Mouse (Mus musculus) limb, embryonic 14.5 days (tissue): ENCODE measurements at regions not wholly inside any gene's neighbourhood (a gene's known extent, or its start where the extent isn't known, plus 50 kb on each side); places are given as distances from the start of the nearest gene placed in this dataset.

Experiments
- ATAC-seq: fragments of 200-750 bp; cut with Nextera tagmentation; 2 replicates; pipeline ENCODE4 v1.8.0; 2017; ENCODE audit warnings: low read depth, moderate number of reproducible peaks, moderate TSS enrichment; ENCODE audit not compliant: low FRiP score
- DNase-seq: peaks from one replicate; pipeline ENCODE4 v3.0.0-alpha.2; 2015; ENCODE audit warnings: low spot score
- H3K27ac ChIP-seq: fragments of 300-500 bp; sonication (generic); replicated peaks from 2 replicates; pipeline ENCODE4 v1.5.1; 2014; ENCODE audit warnings: low read depth, mild to moderate bottlenecking, low read length, moderate library complexity, mixed read lengths
- H3K27me3 ChIP-seq: fragments of 300-500 bp; sonication (generic); 2 replicates; pipeline ENCODE4 v1.6.1; 2014; ENCODE audit warnings: low read length, mixed read lengths; ENCODE audit not compliant: control insufficient read depth, insufficient read depth
- H3K36me3 ChIP-seq: fragments of 300-500 bp; sonication (generic); 2 replicates; pipeline ENCODE4 v1.6.1; 2014; ENCODE audit warnings: mild to moderate bottlenecking, low read length, moderate library complexity, mixed read lengths; ENCODE audit not compliant: control insufficient read depth, insufficient read depth
- H3K4me1 ChIP-seq: fragments of 300-500 bp; sonication (generic); 2 replicates; pipeline ENCODE4 v1.6.1; 2014; ENCODE audit warnings: antibody characterized with exemption, low read length, mixed read lengths; ENCODE audit not compliant: control insufficient read depth, insufficient read depth
- H3K4me2 ChIP-seq: fragments of 300-500 bp; sonication (generic); replicated peaks from 2 replicates; pipeline ENCODE4 v1.6.1; 2014; ENCODE audit warnings: low read depth, mild to moderate bottlenecking, low read length, moderate library complexity; ENCODE audit not compliant: severe bottlenecking
- H3K4me3 ChIP-seq: fragments of 300-500 bp; sonication (generic); replicated peaks from 2 replicates; pipeline ENCODE4 v1.5.1; 2014; ENCODE audit warnings: low read length
- H3K9ac ChIP-seq: fragments of 300-500 bp; sonication (generic); 2 replicates; pipeline ENCODE4 v1.6.1; 2014; ENCODE audit warnings: mild to moderate bottlenecking, low read depth, low read length, moderate library complexity; ENCODE audit not compliant: severe bottlenecking
- H3K9me3 ChIP-seq: fragments of 300-500 bp; sonication (generic); 2 replicates; pipeline ENCODE4 v1.6.1; 2016; ENCODE audit warnings: low read length; ENCODE audit not compliant: control insufficient read depth
- POLR2A ChIP-seq: fragments of 200-500 bp; IDR thresholded peaks from 2 replicates; pipeline ENCODE4 v1.8.0; 2012; ENCODE audit warnings: inconsistent platforms, mild to moderate bottlenecking, moderate library complexity, borderline replicate concordance; ENCODE audit not compliant: insufficient read depth, insufficient read length; ENCODE audit errors: extremely low read depth
- WGBS: fragments of 180-500 bp; shearing (Covaris S2); extraction: QIAGEN DNeasy Blood & Tissue Kit; methylation state at CpG from one replicate; pipeline ENCODE4 v1.1.7; 2014; 5-methylcytosine and 5-hydroxymethylcytosine counted together

DNA sequence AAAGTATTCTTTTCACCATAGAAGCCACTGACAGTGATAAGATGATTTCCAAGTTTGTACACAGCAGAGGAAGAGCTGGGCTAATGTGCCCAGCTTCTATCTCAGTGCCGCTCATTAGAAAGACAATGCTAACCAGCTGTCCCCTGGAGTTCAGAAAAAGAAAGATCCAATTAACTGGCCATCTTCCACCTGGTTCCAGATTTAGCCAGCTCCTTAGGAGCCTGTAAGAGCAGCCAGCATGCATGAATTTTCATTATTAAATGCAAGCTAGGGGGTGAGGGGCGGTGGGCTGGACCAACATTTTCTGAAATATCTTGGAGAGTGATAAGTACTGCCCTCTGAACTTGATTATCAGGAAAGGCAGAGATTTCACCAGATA, 114.5 kb downstream of the Adcyap1 start:
- 67% methylated on average over 2 of the region's 2 CpGs for WGBS
- DNase-seq = no peak
- no peak for ATAC-seq
- Histone ChIP-seq H3K27me3 (no peaks in the 10 kb centered on the region), H3K4me3 (no peak overlapping the region), H3K36me3 (no peaks in the 10 kb centered on the region), H3K4me2 (no peak overlapping the region), H3K4me1 (no peaks in the 10 kb centered on the region), H3K27ac (no peak overlapping the region), H3K9me3 (no peaks in the 10 kb centered on the region), H3K9ac (no peak overlapping the region)
- no peak for TF ChIP-seq POLR2A

DNA sequence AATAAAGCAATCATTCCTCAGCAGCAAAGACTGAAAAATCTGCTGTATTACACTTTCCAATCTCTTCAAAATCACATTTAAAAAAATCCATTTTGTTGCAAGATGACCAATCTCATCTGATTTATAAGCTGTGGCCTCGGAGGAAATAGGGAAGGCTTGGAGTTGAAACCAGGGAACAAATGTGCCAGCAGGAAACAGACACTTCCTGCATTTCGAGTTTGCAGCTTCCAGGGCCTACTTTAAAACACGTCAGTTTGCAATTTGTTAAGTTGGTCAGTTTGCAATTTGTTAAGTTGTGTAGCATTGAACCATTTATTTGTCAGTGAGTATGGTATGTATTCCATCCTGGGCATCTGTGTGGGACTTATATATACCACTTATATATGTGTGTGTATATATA, 115.3 kb downstream of the Adcyap1 start:
- no peaks in the 10 kb centered on the region for H3K27me3 ChIP-seq
- no peak for TF ChIP-seq POLR2A
- no peak overlapping the region for H3K9ac ChIP-seq
- 19% methylated on average over 3 of the region's 3 CpGs for WGBS
- DNase-seq (no peak), ATAC-seq (no peak)
- H3K4me3 ChIP-seq = no peak overlapping the region
- H3K4me2 ChIP-seq = no peak overlapping the region
- H3K36me3 ChIP-seq = no peaks in the 10 kb centered on the region
- H3K4me1 ChIP-seq = no peaks in the 10 kb centered on the region
- no peaks in the 10 kb centered on the region for H3K9me3 ChIP-seq
- no peak overlapping the region for H3K27ac ChIP-seq

DNA sequence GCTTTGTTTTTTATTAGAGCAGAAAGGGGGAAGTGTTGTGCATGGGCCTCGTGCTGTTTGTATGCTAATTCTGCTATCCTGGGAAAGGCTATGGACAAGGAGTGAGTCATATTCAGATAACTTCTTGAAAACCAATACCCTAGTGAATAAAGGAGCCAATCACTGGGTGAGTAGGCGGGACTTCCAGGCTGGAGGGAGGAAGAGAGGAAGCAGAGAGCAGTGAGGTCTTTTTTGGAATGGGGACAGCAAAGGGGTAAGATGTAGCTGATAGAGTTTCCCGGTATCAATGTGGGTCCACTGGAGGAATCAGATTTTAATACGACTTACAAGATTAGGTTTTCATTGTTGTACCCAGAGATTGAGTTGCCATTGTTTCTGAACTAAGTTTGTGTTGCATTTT, 122.7 kb downstream of the Adcyap1 start:
- H3K27me3 ChIP-seq = no peaks in the 10 kb centered on the region
- TF ChIP-seq POLR2A = no peak

DNA sequence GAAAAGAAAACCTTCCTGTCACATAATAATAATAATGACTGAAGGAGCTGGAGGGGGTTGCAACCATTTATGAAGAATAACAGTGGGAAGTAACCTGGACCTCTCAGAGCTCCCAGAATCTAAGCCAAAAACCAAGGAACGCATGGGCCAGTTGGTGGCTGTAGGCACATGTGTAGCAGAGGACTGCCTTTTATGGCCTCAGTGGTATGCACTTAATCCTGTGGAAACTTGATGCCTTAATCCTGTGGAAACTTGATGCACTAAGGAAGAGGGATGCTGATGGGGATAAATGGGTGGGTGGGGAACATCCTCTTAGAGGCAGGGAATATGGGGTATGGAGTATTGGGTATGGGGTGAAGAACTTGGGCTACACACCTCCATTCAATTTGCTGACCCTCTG, 138.8 kb downstream of the Adcyap1 start:
- DNase-seq (no peak), ATAC-seq (no peak)
- H3K27ac ChIP-seq = no peak overlapping the region
- no peaks in the 10 kb centered on the region for H3K27me3 ChIP-seq
- no peak overlapping the region for H3K4me3 ChIP-seq
- no peak overlapping the region for H3K4me2 ChIP-seq
- TF ChIP-seq POLR2A = no peak
- H3K36me3 ChIP-seq = no peaks in the 10 kb centered on the region
- H3K4me1 ChIP-seq = no peaks in the 10 kb centered on the region
- no peaks in the 10 kb centered on the region for H3K9me3 ChIP-seq
- H3K9ac ChIP-seq = no peak overlapping the region
- WGBS = 53% methylated on average over 1 of the region's 1 CpGs

More for the DNA sequence above, 122.7 kb downstream of the Adcyap1 start:
- H3K9me3 ChIP-seq = no peaks in the 10 kb centered on the region
- no peaks in the 10 kb centered on the region for H3K4me1 ChIP-seq
- 74% methylated on average over 4 of the region's 4 CpGs for WGBS
- no peaks in the 10 kb centered on the region for H3K36me3 ChIP-seq
- DNase-seq = no peak
- no peak for ATAC-seq
- H3K9ac ChIP-seq = no peak overlapping the region
- no peak overlapping the region for H3K27ac ChIP-seq
- H3K4me2 ChIP-seq = no peak overlapping the region
- H3K4me3 ChIP-seq = no peak overlapping the region

DNA sequence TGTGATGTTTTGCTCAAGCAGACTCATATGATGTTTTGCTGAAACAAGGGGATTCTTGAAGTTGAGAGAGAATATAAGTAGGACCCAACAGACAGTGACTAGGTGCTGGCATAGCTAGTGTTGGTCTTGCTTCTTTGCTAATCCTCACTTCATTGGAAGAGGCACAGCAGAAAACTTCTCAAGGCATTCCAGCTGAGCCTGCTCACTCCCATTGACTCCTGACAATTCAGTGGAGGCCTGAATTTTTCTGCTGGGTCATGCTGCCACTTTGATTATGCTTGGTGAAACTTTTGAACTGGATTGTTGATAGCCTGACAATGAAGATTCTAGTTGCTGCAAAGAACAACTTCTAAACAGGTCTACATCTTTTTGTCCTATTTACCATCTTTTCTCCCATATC, 156.4 kb downstream of the Adcyap1 start:
- no peak for TF ChIP-seq POLR2A
- H3K4me3 ChIP-seq = no peak overlapping the region
- no peaks in the 10 kb centered on the region for H3K27me3 ChIP-seq
- DNase-seq = no peak
- H3K4me2 ChIP-seq = no peak overlapping the region
- no peaks in the 10 kb centered on the region for H3K9me3 ChIP-seq
- no peaks in the 10 kb centered on the region for H3K4me1 ChIP-seq
- no peak for ATAC-seq
- H3K9ac ChIP-seq = no peak overlapping the region
- no peak overlapping the region for H3K27ac ChIP-seq
- no peaks in the 10 kb centered on the region for H3K36me3 ChIP-seq

DNA sequence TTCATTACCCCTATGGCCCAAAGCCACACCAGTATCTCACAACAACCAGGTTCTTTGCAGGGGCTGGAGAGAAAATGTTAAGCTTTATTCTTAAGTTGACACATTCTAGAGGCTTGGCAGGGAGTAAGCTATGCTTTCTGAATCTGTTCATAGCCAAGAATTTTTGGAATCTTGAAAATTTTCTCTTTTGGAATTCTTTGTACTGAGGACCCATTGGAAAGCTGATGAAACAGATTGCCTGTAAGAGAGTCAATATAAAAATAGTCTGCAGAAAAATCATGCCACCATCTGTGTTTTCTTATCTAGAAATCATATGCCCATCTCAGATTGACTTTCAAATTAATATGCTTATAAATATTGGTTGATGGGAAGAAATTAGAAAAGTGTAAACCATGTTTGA, 164.1 kb downstream of the Adcyap1 start:
- Histone ChIP-seq H3K9me3 (no peaks in the 10 kb centered on the region), H3K4me3 (no peak overlapping the region), H3K27ac (no peak overlapping the region), H3K4me2 (no peak overlapping the region), H3K27me3 (no peaks in the 10 kb centered on the region), H3K36me3 (no peaks in the 10 kb centered on the region), H3K9ac (no peak overlapping the region), H3K4me1 (no peaks in the 10 kb centered on the region)
- DNase-seq = no peak
- no peak for TF ChIP-seq POLR2A
- ATAC-seq = no peak
